Mouse (Mus musculus) cerebellum, adult 9-11 months (tissue): Measurements from ENCODE around the gene Dgcr6.
A peak's percentile ranks its signal among the peaks of the same experiment; 100 is the strongest.

ENCODE experiments used
- DNase-seq: peaks from one replicate; pipeline ENCODE4 v3.0.0; 2022

Dgcr6 gene

DNA sequence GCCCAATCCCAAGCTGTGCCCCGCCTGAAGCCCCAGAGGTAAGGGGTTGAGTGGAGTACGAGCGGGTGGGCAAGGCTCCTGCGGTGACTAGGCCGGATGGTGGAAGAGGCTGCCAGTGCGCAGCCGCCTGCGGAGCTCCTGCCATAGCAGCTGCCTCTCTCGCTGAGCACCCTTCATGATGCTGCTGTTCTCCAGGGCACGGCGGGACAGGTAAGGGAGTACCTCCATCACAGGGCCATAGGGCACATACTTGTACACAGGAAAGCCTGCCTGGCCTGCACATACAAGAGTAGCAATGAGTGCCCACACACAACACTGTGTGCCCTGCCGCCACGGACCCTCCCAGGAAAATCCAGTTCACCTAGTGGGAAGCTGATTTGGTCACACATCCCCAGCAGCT lies 19.4 kb downstream of the Dgcr6 start:
- no peak for DNase-seq

- DNase-seq: no peak
These were observed 20.8 kb downstream of the Dgcr6 start for GRCm38 (mm10) chr16:18073259-18073962.

- DNase-seq: no peak
These were observed 22.0 kb downstream of the Dgcr6 start for GRCm38 (mm10) chr16:18074611-18075010.

- no peak for DNase-seq
These were observed 22.5 kb downstream of the Dgcr6 start for GRCm38 (mm10) chr16:18075201-18075600.

- DNase-seq: no peak
These were observed 25.8 kb downstream of the Dgcr6 start for GRCm38 (mm10) chr16:18078314-18079015.

DNA sequence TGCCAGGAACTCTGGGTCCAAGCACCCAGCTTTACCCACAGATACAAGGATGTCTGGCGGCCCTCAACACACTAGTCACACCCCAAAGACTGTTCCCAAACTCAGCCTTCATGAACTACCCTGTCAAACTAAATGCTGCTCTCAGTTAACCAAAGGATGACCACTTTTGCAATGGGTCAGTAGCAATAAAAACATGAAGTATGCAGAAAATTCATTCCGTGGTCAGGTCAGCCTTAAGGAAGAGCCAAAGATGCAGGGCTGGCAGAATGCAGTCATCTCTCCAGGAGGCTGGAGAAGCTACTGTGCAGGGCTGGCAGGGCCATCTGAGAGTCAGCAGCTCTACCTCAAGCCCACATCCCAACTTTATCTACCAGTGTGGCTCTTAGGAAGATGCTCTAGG lies 26.6 kb downstream of the Dgcr6 start:
- no peak for DNase-seq

GRCm38 (mm10) chr16:18080171-18080570 lies 27.5 kb downstream of the Dgcr6 start:
- no peak for DNase-seq

DNA sequence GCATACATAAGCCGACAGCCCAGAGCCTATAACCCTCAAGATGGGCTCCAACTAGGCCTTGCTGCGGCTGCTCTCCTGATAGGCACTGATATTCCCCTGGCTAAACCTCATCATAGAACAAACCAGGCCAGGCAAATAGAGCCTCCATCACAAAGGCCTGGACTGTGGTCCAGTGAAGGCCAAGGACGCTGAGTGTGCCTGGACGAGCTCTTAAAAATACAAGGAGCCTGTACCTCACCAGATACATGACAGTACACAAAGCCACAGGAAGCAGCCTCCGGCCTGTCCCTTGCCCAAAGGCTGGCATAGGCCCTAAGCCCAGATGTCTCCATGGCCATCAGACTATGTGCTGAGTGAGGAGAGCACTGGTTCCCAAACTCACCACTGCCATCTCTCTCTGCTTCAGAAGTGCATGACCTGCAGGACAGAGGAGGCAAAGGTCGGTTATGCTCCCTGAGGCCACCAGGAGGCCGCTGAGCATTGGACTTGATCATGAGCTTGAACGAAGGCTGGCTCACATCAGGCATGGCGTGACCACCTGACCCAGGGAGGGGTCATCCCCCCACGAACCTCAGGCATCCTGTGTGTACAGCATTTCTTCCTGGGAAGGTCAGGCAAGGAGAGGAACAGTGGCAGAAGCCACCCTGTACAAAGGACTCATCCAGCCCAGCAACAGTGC lies 28.6 kb downstream of the Dgcr6 start:
- no peak for DNase-seq

- no peak for DNase-seq
These were observed 29.6 kb downstream of the Dgcr6 start for GRCm38 (mm10) chr16:18082291-18082690.

GRCm38 (mm10) chr16:18083231-18083951 lies 30.7 kb downstream of the Dgcr6 start:
- DNase-seq: peak; percentile 72

GRCm38 (mm10) chr16:18084262-18084661 lies 31.6 kb downstream of the Dgcr6 start:
- DNase-seq: no peak

GRCm38 (mm10) chr16:18087101-18087500 lies 34.4 kb downstream of the Dgcr6 start:
- DNase-seq: no peak

DNA sequence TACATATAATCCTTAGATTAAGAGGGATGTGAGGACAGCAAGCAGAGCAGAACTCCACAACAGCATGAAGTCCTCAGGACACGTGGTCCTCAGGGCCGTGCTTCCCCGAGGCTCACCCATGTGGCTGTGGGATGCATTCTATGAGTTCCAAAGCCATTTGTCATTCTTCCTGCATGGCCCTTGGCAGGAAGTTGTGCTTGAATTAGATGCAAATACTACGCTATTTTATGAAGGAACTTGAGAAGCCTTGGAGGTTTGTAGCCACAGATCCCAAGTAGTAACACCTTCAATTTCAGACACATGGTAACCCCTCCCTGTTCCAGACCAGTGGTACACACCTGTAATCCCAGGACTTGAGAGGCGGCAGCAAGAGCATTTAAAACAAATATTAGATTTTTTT lies 43.7 kb downstream of the Dgcr6 start:
- DNase-seq: no peak

DNA sequence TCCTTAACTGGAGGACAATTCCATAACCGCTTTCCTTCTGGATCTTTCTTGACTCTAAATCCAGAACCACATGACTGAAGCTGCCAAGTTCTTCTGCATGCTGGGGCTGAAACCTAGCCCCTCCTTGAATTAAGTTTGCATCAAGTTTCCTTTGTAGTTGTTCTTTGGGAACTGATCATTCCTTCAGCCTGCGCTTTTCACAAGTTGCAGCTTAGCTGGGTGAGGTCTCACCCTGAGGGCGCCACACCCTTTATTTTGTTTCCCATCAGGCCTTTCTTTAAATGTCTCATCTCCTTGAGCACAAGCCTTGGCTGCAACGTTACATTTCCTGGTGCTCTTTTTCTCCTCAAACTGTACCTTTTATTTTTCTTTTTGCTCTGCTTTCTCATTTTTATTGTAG lies 50.2 kb downstream of the Dgcr6 start:
- no peak for DNase-seq

GRCm38 (mm10) chr16:18103366-18103765 lies 50.7 kb downstream of the Dgcr6 start:
- DNase-seq: no peak

DNA sequence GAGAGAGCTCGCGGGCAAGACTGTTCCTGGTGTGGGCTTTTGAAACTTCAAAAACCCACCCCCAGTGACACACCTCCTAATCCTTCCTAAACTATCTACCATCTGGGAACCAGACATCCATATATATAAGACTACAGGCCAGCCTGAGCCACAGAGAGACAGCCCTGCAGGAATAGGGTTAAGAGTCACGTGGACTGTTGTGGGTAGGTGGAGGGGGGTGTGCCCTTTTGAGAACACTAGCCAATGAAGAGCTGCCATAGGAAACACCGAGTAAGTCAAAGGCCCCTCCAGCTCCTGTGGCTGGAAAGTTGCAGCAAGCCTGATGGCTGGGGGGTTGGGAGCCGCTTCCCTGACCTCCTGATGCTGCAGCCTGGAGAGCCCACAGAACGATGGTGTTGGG lies 51.1 kb downstream of the Dgcr6 start:
- DNase-seq: no peak

- peak; percentile 85 for DNase-seq
These were observed 55.7 kb downstream of the Dgcr6 start for GRCm38 (mm10) chr16:18108221-18108966.

DNA sequence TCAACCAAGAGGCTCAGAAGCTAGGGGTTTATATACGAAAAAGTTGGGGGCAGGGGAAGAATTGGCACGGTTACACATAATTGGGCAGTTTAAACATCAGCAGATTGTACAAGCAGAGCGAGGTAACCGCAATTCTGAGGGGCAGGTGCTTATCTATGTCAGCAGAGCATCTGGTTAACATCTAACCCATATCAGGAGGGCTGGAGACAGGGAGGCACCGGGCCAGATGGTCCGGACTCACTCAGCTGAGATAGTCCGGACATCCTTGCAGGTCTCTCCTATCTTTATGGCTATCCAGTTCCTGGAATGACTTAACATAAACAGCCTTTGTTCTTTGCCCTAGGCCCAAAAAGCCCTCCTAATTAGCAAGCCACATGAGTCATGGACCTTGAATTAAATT lies 58.4 kb downstream of the Dgcr6 start:
- no peak for DNase-seq

- DNase-seq: peak; percentile 23
These were observed 63.8 kb downstream of the Dgcr6 start for GRCm38 (mm10) chr16:18116467-18116866.

- DNase-seq: no peak
These were observed 65.6 kb downstream of the Dgcr6 start for GRCm38 (mm10) chr16:18118285-18118684.

DNA sequence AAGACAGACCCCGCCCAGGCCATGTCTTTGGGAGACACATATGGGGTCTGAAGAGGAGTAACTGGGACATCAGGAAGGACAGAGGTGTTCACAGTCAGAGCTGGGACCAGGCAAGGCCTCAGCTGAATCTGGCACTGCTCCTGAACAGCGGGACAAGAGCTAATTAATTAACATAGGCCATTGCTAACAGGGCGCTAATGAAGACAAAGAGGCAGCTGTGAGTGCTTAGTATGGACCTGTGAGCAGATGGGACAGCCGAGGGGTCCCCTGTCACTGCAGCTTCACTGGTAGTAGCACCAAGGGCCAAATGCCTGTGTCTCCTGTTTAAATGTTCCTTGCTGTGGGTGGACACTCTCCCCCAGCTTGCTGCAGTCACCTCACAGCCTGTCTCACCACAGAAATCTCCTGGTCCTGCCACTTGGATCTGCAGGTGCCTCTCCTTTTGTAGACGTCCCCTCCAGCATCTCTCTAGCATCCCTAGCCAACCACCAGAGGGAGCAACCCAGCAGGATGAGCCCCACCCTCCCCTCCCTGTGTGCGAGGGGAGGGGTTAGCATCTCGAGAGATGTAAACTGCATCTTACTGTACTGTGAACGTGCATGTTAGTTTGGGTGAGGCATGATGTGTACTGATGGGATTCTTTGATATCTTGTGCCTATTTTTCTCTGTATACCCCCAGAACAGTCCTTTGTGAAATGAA lies 66.5 kb downstream of the Dgcr6 start:
- DNase-seq: peak; percentile 87
